Mouse (Mus musculus) C2C12 (cell line): ENCODE measurements around the gene Ctsf.

ENCODE experiments used
- CTCF ChIP-seq: IDR thresholded peaks from one replicate; pipeline ENCODE4 v1.5.1; 2011; ENCODE audit not compliant: control insufficient read depth, insufficient read depth, insufficient read length
- FOSL1 ChIP-seq: IDR thresholded peaks from one replicate; pipeline ENCODE4 v1.8.0; 2011; ENCODE audit warnings: mild to moderate bottlenecking, low read length; ENCODE audit not compliant: poor library complexity, insufficient read depth, severe bottlenecking
- USF1 ChIP-seq: IDR thresholded peaks from one replicate; pipeline ENCODE4 v1.6.1; 2011; ENCODE audit warnings: low read depth, mild to moderate bottlenecking, control low read depth, moderate library complexity

- TF ChIP-seq CTCF (no peak), USF1 (no peak), FOSL1 (no peak)
Measured at GRCm38 (mm10) chr19:4896780-4897520, 42.0 kb downstream of the Ctsf start.
